Mouse (Mus musculus) neural tube, embryonic 13.5 days (tissue): ENCODE measurements around the gene Enox1. TPM values are rescaled to one million over a fixed set of nuclear protein-coding genes. Genes with fewer than 3 reads are reported as not detected.

Experiments used
- ATAC-seq: fragments of 200-750 bp; cut with Nextera tagmentation; 2 replicates; pipeline ENCODE4 v1.8.0; 2017; ENCODE audit warnings: low read depth, mild to moderate bottlenecking, moderate TSS enrichment, moderate library complexity
- H3K27ac ChIP-seq: fragments of 300-500 bp; sonication (generic); replicated peaks from 2 replicates; pipeline ENCODE4 v1.5.1; 2015; ENCODE audit warnings: moderate library complexity, mild to moderate bottlenecking, inconsistent platforms
- H3K27me3 ChIP-seq: fragments of 300-500 bp; sonication (generic); 2 replicates; pipeline ENCODE4 v1.6.1; 2015; ENCODE audit warnings: mild to moderate bottlenecking, inconsistent platforms
- H3K36me3 ChIP-seq: fragments of 300-500 bp; sonication (generic); 2 replicates; pipeline ENCODE4 v1.6.1; 2015; ENCODE audit warnings: mild to moderate bottlenecking, inconsistent platforms
- H3K4me1 ChIP-seq: fragments of 300-500 bp; sonication (generic); replicated peaks from 2 replicates; pipeline ENCODE4 v1.6.1; 2015; ENCODE audit warnings: inconsistent platforms
- H3K4me2 ChIP-seq: fragments of 300-500 bp; sonication (generic); 2 replicates; pipeline ENCODE4 v1.6.1; 2015; ENCODE audit warnings: inconsistent platforms, mild to moderate bottlenecking, moderate library complexity
- H3K4me3 ChIP-seq: fragments of 300-500 bp; sonication (generic); 2 replicates; pipeline ENCODE4 v1.5.1; 2015; ENCODE audit warnings: mild to moderate bottlenecking, inconsistent platforms
- H3K9ac ChIP-seq: fragments of 300-500 bp; sonication (generic); 2 replicates; pipeline ENCODE4 v1.6.1; 2015; ENCODE audit warnings: moderate library complexity, mild to moderate bottlenecking, inconsistent platforms
- H3K9me3 ChIP-seq: fragments of 300-500 bp; sonication (generic); 2 replicates; pipeline ENCODE4 v1.6.1; 2016; ENCODE audit warnings: inconsistent platforms
- WGBS: fragments of 180-500 bp; shearing (Covaris S2); methylation state at CpG from one replicate; pipeline ENCODE4 v1.1.7; 2015; 5-methylcytosine and 5-hydroxymethylcytosine counted together
- polyA plus RNA-seq: library from polyadenylated mRNA; unstranded; fragments of >200 nt; fragmentation: Nextera tagmentation; extraction: Ambion mirVana; gene quantifications from 2 replicates; pipeline ENCODE4 v1.2.1, GENCODE M21; 2015

The Enox1 gene
- polyA plus RNA-seq, 1 experiment from 2014 or later = 44.9 TPM

GRCm38 (mm10) chr14:77706511-77707246 is 550.1 kb downstream of the Enox1 start:
- Histone ChIP-seq H3K9me3 (no peaks in the 10 kb centered on the region), H3K4me1 (no peaks in the 10 kb centered on the region), H3K36me3 (peaks cover 14% of the 10 kb centered on the region), H3K9ac (no peak overlapping the region), H3K4me3 (no peak overlapping the region), H3K4me2 (no peak overlapping the region), H3K27me3 (no peaks in the 10 kb centered on the region), H3K27ac (no peak overlapping the region)
- no peak for ATAC-seq
- WGBS = 74% methylated on average over 21 of the region's 21 CpGs

GRCm38 (mm10) chr14:77707279-77707678 is 550.7 kb downstream of the Enox1 start:
- H3K27me3 ChIP-seq = no peaks in the 10 kb centered on the region
- 90% methylated on average over 12 of the region's 12 CpGs for WGBS
- H3K4me1 ChIP-seq = no peaks in the 10 kb centered on the region
- no peaks in the 10 kb centered on the region for H3K9me3 ChIP-seq
- no peak overlapping the region for H3K27ac ChIP-seq
- H3K9ac ChIP-seq = no peak overlapping the region
- no peak overlapping the region for H3K4me3 ChIP-seq
- no peak for ATAC-seq
- H3K36me3 ChIP-seq = peaks cover 11% of the 10 kb centered on the region
- H3K4me2 ChIP-seq = no peak overlapping the region

- WGBS = 66% methylated on average over 12 of the region's 12 CpGs
- Histone ChIP-seq H3K4me1 (no peaks in the 10 kb centered on the region), H3K9ac (no peak overlapping the region), H3K36me3 (peaks cover 11% of the 10 kb centered on the region), H3K27ac (no peak overlapping the region), H3K4me2 (no peak overlapping the region), H3K27me3 (no peaks in the 10 kb centered on the region), H3K9me3 (no peaks in the 10 kb centered on the region), H3K4me3 (no peak overlapping the region)
- no peak for ATAC-seq
Observed at GRCm38 (mm10) chr14:77708354-77709150, 552.0 kb downstream of the Enox1 start.

GRCm38 (mm10) chr14:77714931-77715535 is 558.5 kb downstream of the Enox1 start:
- Histone ChIP-seq H3K4me3 (no peak overlapping the region), H3K27ac (peak overlapping the region; percentile 14), H3K9ac (no peak overlapping the region), H3K9me3 (no peaks in the 10 kb centered on the region; the same call in 1 of the 2 replicates), H3K4me1 (peaks cover 20% of the 10 kb centered on the region), H3K36me3 (peaks cover 7% of the 10 kb centered on the region), H3K4me2 (no peak overlapping the region), H3K27me3 (no peaks in the 10 kb centered on the region)
- ATAC-seq = peak; percentile 67; the same call in 1 of the 2 replicates
- 54% methylated on average over 9 of the region's 9 CpGs for WGBS

GRCm38 (mm10) chr14:77716981-77717380 is 560.4 kb downstream of the Enox1 start:
- Histone ChIP-seq H3K36me3 (peaks cover 9% of the 10 kb centered on the region), H3K4me1 (peaks cover 20% of the 10 kb centered on the region), H3K9me3 (no peaks in the 10 kb centered on the region; the same call in 1 of the 2 replicates), H3K4me3 (no peak overlapping the region), H3K27me3 (no peaks in the 10 kb centered on the region), H3K9ac (no peak overlapping the region), H3K4me2 (no peak overlapping the region), H3K27ac (no peak overlapping the region)
- no peak for ATAC-seq
- WGBS = 91% methylated on average over 5 of the region's 5 CpGs

GRCm38 (mm10) chr14:77718814-77719213 is 562.3 kb downstream of the Enox1 start:
- no peak overlapping the region for H3K27ac ChIP-seq
- H3K9ac ChIP-seq = no peak overlapping the region
- H3K36me3 ChIP-seq = peaks cover 12% of the 10 kb centered on the region
- ATAC-seq = no peak
- H3K4me3 ChIP-seq = no peak overlapping the region
- no peaks in the 10 kb centered on the region; the same call in 1 of the 2 replicates for H3K9me3 ChIP-seq
- H3K4me2 ChIP-seq = no peak overlapping the region
- H3K27me3 ChIP-seq = no peaks in the 10 kb centered on the region
- peaks cover 20% of the 10 kb centered on the region for H3K4me1 ChIP-seq
- 78% methylated on average over 8 of the region's 8 CpGs for WGBS

- no peaks in the 10 kb centered on the region for H3K36me3 ChIP-seq
- H3K4me2 ChIP-seq = no peak overlapping the region
- no peak overlapping the region for H3K27ac ChIP-seq
- no peaks in the 10 kb centered on the region for H3K4me1 ChIP-seq
- 81% methylated on average over 3 of the region's 3 CpGs for WGBS
- H3K4me3 ChIP-seq = no peak overlapping the region
- H3K9me3 ChIP-seq = no peaks in the 10 kb centered on the region
- no peaks in the 10 kb centered on the region for H3K27me3 ChIP-seq
- ATAC-seq = no peak
- no peak overlapping the region for H3K9ac ChIP-seq
Observed at GRCm38 (mm10) chr14:77738056-77738455, 581.5 kb downstream of the Enox1 start.

- WGBS = 83% methylated on average over 7 of the region's 7 CpGs
- ATAC-seq = no peak
Observed at GRCm38 (mm10) chr14:77738751-77739365, 582.3 kb downstream of the Enox1 start.

GRCm38 (mm10) chr14:77739376-77739775 is 582.8 kb downstream of the Enox1 start:
- ATAC-seq = no peak
- no peaks in the 10 kb centered on the region for H3K36me3 ChIP-seq

More at GRCm38 (mm10) chr14:77738751-77739365, 582.3 kb downstream of the Enox1 start:
- H3K27ac ChIP-seq = no peak overlapping the region
- H3K9ac ChIP-seq = no peak overlapping the region
- H3K4me2 ChIP-seq = no peak overlapping the region
- no peaks in the 10 kb centered on the region for H3K9me3 ChIP-seq
- no peak overlapping the region for H3K4me3 ChIP-seq
- no peaks in the 10 kb centered on the region for H3K4me1 ChIP-seq
- no peaks in the 10 kb centered on the region for H3K27me3 ChIP-seq
- no peaks in the 10 kb centered on the region for H3K36me3 ChIP-seq

GRCm38 (mm10) chr14:77744638-77745240 is 588.2 kb downstream of the Enox1 start:
- H3K4me2 ChIP-seq = no peak overlapping the region
- H3K4me3 ChIP-seq = no peak overlapping the region
- H3K9me3 ChIP-seq = no peaks in the 10 kb centered on the region
- H3K9ac ChIP-seq = no peak overlapping the region
- ATAC-seq = no peak
- H3K27ac ChIP-seq = no peak overlapping the region
- WGBS = 94% methylated on average over 5 of the region's 5 CpGs
- H3K36me3 ChIP-seq = no peaks in the 10 kb centered on the region
- H3K27me3 ChIP-seq = no peaks in the 10 kb centered on the region
- H3K4me1 ChIP-seq = no peaks in the 10 kb centered on the region

More at GRCm38 (mm10) chr14:77739376-77739775, 582.8 kb downstream of the Enox1 start:
- H3K9me3 ChIP-seq = no peaks in the 10 kb centered on the region
- no peaks in the 10 kb centered on the region for H3K4me1 ChIP-seq
- H3K27ac ChIP-seq = no peak overlapping the region
- no peak overlapping the region for H3K9ac ChIP-seq
- no peak overlapping the region for H3K4me3 ChIP-seq
- no peak overlapping the region for H3K4me2 ChIP-seq
- no peaks in the 10 kb centered on the region for H3K27me3 ChIP-seq

- H3K4me3 ChIP-seq = no peak overlapping the region
- H3K9ac ChIP-seq = no peak overlapping the region
- no peaks in the 10 kb centered on the region for H3K4me1 ChIP-seq
- H3K9me3 ChIP-seq = 0 out of 2 replicates have a peak, but pooled peaks cover 6% of the 10 kb centered on the region
- no peaks in the 10 kb centered on the region for H3K36me3 ChIP-seq
- no peak overlapping the region for H3K27ac ChIP-seq
- no peak for ATAC-seq
- no peaks in the 10 kb centered on the region for H3K27me3 ChIP-seq
- no peak overlapping the region for H3K4me2 ChIP-seq
Observed at GRCm38 (mm10) chr14:77748920-77749319, 592.4 kb downstream of the Enox1 start.
